Mouse (Mus musculus) gastrocnemius, postnatal 25 days (tissue): ENCODE data around the gene Sumo1. TPM values are rescaled to one million over a fixed set of nuclear protein-coding genes. Genes with fewer than 3 reads are reported as not detected.
A peak's percentile ranks its signal among the peaks of the same experiment; 100 is the strongest.
"Not testable (repeated sequence)": the region's sequence is repeated elsewhere in the genome, so short reads cannot be mapped to it uniquely, and the experiment has no call there.

Source experiments
- DNase-seq: peaks from one replicate; pipeline ENCODE4 v3.0.0; 2022
- total RNA-seq, 2 experiments: library from RNA; stranded (reverse); gene quantifications; 1 replicate in 1 of 2; 2 replicates in 1 of 2; pipeline ENCODE4 v1.2.3; 2021

The Sumo1 gene
- total RNA-seq, 2 experiments from 2014 or later: 48.0 to 49.4 TPM

DNA sequence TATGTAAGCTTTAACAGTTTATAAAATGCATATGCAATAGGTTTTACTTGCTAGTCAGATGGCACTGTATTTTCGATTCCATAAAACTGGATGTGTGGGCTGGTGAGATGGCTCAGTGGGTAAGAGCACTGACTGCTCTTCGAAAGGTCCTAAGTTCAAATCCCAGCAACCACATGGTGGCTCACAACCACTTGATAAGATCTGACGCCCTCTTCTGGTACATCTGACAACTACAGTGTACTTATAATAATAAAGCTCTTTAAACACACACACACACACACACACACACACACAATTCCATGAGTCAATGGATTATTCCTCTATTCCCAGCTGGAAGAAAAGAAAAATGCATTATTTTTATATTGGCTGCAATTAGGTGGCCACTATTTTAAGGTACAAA is 32.3 kb downstream of the Sumo1 start:
- no peak for DNase-seq

DNA sequence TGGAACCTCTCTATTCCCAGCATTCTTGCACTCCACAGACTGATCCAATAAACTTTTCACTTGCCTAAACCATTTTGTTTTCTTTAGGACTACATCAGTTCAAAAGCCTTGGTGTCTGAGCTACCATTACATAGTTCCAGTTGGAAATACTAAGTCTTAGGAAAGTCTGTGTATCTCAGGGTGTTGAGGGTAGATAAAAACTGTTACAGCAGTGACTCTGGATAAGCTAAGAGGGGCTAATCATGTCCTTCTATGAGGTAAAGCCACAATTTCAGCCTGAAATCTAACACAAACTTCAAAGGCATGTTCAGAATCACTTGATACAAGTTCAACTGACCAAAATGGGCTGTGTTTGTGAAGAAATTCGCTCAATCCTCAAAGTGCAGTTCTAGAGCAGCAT is 34.3 kb downstream of the Sumo1 start:
- DNase-seq: no peak

- DNase-seq: no peak
These were observed 37.6 kb downstream of the Sumo1 start for GRCm38 (mm10) chr1:59633056-59633455.

- DNase-seq: no peak
These were observed 38.5 kb downstream of the Sumo1 start for GRCm38 (mm10) chr1:59631986-59632659.

GRCm38 (mm10) chr1:59630356-59630755 is 40.3 kb downstream of the Sumo1 start:
- not testable (repeated sequence) for DNase-seq

- no peak for DNase-seq
These were observed 41.4 kb downstream of the Sumo1 start for GRCm38 (mm10) chr1:59629194-59629593.

DNA sequence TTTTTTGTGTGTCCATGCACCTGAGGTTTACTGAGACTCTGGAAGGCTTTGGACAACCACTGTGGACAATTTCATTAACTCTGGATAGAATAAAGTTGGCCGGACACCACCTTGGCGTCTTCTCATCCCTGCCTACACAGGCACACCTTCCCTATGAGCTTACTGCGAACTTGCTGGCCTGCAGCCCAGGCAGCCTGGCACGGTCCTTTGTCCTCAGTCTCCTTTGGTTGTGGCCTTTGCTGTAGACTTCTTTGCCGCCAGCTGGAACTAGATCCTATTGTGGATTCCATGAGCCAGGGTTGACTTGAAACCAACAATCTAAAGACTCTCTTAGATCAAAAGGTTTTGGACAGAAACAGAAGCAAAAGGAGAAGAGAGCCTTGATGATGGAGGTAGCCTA is 45.2 kb downstream of the Sumo1 start:
- DNase-seq: no peak

DNA sequence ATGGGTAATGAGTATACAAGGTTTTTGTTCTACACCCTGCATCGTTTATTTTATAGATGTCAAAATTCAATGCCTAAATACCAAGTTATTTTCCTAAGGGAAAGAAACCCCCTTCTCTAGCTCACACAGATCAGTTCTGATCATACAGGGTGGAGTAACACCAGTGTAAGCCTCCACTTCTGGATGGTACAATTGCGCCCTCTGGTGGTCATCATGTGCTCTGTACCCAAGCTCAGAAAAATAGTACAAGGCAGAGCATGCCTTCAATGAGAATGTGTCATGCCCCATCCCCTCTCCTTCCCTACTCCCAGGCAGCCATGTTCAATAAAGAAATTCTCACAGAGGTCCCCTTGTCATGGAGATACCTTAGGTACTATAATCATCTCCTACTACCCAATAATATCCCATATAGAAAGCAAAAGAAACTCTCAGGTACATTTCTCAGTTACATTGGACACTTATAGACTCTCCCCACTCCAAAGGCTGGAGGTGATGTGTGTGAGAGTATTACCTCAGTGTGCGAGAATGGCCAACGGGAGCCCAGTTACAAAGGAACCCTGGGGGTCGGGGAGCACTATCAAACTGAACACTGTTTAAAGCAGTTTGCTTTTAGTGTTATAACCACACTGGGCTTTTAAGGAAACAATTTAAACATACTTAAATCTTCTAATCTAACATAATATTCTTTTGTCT is 47.2 kb downstream of the Sumo1 start:
- DNase-seq: peak; percentile 14

- DNase-seq: no peak
These were observed 51.4 kb downstream of the Sumo1 start for GRCm38 (mm10) chr1:59619201-59619600.

DNA sequence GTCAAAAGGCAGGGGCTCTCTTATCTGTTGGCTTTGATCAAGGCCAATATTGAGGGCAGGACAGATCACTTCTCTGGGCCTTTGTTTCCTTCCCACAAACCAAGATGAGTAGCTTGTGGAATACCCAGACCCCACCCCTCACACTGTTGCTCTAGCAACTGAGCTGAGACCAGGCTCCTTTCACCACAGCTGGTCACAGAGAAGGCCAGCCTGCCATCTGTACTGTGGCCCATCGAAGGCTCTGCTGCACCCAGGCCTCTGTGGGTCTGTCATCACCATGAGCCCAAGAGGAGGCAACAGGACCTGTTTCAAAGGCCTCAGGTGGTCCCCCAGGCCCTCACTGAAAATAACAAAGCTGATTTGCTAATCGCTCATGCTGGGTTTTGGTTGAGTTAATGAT is 55.6 kb downstream of the Sumo1 start:
- DNase-seq: no peak

- DNase-seq: peak; percentile 25
These were observed 56.8 kb downstream of the Sumo1 start for GRCm38 (mm10) chr1:59613795-59614194.

- no peak for DNase-seq
These were observed 59.7 kb downstream of the Sumo1 start for GRCm38 (mm10) chr1:59610929-59611328.

DNA sequence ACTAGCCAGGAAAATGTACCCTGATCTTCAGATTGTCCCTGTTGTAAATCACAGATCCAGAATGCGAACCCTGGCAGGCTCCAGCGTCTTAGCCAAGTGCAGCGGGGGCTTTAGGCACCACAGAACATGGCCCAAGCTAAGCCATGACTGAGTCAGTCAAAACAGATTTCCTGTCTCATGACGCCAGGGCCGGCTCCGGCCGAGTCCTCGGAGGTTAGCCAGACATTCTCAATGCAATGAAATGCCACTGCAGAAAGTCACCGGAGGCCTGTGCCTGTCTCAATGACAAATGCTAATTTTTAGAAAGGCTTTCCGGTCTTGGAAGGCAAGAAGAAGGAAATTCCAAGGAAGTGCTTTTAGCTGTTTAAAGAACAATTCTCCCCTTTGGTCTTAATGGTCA is 60.7 kb downstream of the Sumo1 start:
- DNase-seq: no peak

DNA sequence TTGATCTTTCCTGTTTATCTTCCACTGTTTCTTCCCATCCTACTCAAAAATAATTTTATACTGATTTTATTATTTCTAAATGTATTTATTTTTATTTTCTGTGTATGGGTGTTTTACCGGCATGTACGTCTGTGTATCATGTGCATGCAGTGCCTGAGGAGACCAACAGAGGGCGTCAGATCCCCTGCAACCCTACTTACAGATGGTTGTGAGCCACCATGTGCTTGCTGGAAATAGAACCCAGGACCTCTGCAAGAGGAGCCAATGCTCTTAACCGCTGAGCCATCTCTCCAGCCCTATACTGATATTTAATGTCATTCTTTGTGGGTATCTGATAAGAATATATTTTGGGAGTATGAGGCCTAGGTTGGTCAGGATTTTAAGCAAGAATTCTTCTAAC is 61.2 kb downstream of the Sumo1 start:
- no peak for DNase-seq

GRCm38 (mm10) chr1:59608920-59609319 is 61.7 kb downstream of the Sumo1 start:
- no peak for DNase-seq

DNA sequence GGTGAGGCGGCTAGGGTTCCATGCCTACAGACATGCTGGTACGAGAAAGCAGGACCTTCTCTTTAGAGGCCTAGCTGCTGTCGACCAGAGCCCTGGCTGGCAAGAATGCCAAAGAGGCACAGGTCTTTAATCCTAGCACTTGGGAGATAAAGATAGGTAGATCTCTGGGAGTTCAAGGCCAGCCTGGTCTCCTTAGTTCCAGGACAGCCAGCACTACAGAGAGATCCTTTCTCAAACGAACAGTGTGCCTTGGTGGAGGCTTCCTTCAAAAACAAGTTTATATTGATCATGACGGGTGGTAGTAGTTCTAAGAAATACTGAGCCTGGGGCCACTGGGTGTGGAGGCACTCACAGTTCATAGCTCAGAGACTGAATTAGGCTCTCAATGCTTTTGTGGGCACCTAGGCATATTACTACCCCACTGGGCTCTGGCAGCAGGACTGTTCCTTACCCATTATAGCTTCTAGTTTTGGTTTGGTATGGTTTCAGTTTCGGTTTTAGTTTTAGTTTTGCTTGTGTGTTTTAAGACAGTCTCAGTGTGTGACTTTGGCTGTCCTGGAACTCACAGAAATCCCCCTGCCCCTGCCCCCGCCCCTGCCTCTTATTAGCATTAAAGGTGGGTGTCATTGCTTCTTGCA is 62.4 kb downstream of the Sumo1 start:
- DNase-seq: no peak

DNA sequence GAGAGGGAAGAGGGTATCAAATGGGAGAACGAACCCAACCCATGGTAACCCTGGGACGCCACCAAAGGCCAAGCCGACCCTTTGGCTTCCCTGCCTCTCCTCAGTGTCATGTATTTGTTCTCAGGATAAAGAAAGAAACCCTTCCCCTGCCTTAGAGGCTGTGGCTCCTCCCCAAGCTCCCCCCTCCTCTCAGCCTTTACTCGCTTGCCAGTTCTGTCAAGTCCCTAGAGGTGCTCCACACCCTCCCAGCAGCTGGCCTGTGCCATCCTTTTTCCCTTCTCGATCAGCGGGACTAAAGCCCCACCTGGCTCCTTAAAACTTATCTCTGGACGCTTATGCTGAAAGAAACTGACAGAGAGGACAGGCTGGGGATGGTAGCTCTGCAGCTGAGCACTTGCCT is 63.6 kb downstream of the Sumo1 start:
- no peak for DNase-seq

- DNase-seq: no peak
These were observed 64.2 kb downstream of the Sumo1 start for GRCm38 (mm10) chr1:59606479-59606878.

DNA sequence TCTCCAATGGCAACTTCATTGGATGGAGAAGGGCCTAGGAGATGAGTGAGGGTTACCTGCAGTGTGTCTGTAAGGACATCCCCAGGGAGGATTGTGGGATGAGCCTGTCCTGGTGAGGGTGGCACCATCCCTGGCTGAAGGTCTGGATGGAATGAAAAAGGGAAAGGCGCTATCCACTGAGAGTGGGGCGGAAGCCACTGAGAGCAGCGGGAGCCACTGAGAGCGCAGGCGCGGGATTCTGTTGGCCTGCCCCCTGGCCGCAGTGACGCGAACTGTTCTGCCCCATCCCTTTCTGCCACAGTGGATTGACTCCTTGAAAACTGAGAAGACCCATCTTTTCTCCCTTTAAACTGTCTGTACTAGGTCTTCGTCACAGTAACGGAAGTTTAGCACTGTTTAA is 66.7 kb downstream of the Sumo1 start:
- no peak for DNase-seq

GRCm38 (mm10) chr1:59603417-59603712 is 67.3 kb downstream of the Sumo1 start:
- no peak for DNase-seq

DNA sequence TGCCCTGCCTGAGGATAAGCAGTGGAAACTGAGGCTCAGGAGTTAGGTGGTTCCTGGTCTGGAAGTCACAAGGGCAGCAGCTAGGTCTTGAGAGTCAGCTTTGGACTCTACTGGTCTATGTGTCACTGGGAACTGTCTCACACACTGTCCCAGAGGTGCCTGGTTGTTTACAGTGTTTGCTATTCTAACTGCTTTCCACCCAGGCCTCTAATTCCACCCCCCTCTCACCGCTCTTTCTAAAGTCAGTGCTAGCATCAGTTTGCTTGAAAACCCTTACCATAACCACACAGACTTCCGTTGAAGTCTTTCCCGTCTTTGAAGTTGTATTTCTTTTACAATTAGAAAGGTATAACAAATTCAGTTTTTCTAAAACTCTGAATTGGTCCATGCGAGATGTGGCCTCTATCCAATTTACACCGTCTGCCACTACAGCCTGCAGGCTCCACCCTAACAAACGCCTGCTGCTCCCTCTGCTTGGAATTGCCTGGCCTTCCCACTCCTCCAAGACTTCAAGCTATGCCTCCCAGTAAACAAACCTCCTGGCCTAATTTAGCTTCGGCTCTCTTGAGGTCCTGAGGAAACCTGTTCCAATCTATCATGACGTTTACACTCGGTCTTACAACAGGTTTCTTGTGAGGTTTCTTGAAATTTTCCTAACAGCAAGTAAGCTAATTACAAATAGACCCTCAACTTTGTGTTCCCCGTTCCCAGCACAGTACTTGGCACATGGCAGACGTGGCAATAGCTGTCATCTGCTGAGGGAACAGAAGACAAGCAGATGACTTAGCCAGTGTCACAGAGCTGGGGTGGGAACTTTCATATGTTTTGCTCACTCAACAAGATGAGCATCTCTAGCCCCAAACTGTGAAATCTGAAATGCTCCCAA is 67.9 kb downstream of the Sumo1 start:
- no peak for DNase-seq

GRCm38 (mm10) chr1:59595609-59596008 is 75.0 kb downstream of the Sumo1 start:
- DNase-seq: no peak
